Mouse (Mus musculus): ENCODE data around the gene Csrnp1.

DNA sequence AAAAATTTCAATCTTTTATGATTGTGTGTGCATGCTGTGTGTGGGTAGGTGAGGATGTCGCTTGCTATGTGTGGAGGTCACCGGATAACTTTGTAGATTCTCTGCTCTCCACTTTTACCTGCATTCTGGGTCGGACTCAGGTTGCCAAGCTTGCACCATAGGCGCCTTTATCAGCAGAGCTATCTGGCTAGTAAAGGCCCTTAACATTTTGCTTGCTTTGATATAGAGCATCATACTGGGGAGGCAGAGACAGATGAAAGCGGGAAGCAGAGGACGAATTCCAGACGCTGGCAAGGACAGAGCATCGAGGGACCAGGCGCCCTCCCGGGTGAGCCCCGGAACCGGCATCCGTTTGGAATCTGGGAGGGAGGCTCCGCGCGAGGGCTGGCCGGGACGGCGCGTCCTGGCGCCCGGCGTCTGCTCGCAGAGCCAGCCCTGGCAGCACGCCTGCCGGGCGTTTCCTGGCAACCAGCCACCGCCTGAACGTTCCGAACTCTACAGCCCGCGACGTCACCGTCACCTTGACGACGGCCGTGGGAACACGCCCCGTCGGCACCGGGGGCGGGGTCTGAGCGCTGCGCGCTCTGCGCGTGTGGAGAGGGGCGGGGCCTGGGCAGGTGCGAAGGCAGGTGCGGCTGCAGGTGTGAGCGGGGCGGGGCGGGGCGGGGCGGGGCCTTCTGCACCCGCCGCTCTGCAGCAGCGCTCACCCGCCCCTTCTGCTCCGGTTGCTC lies 26.5 kb upstream of the Csrnp1 start:
- no peak for TF ChIP-seq CTCF (IDR thresholded peaks at IDR 0.05)
- TF ChIP-seq EP300 (IDR thresholded peaks at IDR 0.05; ENCODE audit: insufficient read depth, low read depth, low read length): peak; percentile 94
- TF ChIP-seq POLR2A (IDR thresholded peaks at IDR 0.05; ENCODE audit: insufficient read depth, low read depth, low read length): no peak
